Mouse (Mus musculus) telencephalon, adult 2 months (tissue): Measurements from ENCODE around the gene Capza1.
A peak's percentile ranks its signal among the peaks of the same experiment; 100 is the strongest.
"Not testable (repeated sequence)": the region's sequence is repeated elsewhere in the genome, so short reads cannot be mapped to it uniquely, and the experiment has no call there.

Source experiments
- DNase-seq: peaks from one replicate; pipeline ENCODE4 v3.0.0-alpha.2; 2011; ENCODE audit warnings: low read depth, low spot score

Gene Capza1

GRCm38 (mm10) chr3:104863786-104864650 is at the start of gene Capza1, which contains the start of gene St7l:
Gene Capza1 (minus strand): TSS chr3:104864505.
Gene St7l (plus strand): TSS chr3:104864005.
- peak; percentile 86 for DNase-seq

GRCm38 (mm10) chr3:104909195-104909594 is 44.9 kb upstream of the Capza1 start:
- no peak for DNase-seq

- DNase-seq: peak; percentile 79
Observed at GRCm38 (mm10) chr3:104906007-104906406, 41.7 kb upstream of the Capza1 start.

GRCm38 (mm10) chr3:104905389-104905788 is 41.1 kb upstream of the Capza1 start:
- DNase-seq: peak; percentile 70

DNA sequence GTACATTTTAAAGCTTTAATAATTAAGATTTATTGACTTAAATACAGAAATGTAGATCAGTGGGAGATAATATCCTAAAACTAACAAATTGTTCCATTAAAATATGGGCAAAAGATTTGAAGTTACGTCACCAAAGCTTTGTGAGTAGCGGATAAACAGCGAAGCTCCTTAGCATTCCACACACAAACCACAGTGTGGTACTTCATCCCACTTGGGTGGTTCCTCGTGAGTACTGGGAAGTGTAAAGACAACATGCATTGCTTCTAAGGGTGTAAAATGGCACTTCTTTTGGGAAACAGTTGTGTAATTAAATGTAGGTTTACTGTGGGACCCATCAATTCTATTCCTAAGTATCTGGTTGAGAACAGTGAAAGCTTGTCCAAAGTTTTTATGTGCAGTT is 36.8 kb upstream of the Capza1 start:
- no peak for DNase-seq

GRCm38 (mm10) chr3:104896141-104896540 is 31.8 kb upstream of the Capza1 start:
- no peak for DNase-seq

GRCm38 (mm10) chr3:104888585-104888984 is 24.3 kb upstream of the Capza1 start:
- DNase-seq: no peak

DNA sequence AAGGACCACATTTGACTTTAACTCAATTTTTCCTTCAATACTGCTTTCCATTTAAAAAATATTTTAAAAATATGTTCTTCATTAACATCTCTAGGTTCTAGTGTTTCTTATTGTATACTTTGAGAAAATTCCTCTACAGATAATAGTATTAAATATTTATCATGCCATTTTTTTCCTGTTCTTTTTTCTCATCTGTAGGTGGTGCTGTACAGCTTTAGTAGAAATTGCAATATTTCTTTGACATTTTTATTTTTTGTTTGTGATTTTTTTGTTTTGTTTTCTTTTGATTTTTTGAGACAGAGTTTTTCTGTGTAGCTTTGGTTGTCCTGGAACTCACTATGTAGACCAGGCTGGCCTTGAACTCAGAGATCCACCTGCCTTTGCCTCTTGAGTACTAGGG is 5.3 kb upstream of the Capza1 start:
- no peak for DNase-seq

- DNase-seq: not testable (repeated sequence)
Observed at GRCm38 (mm10) chr3:104866674-104867073, 2.4 kb upstream of the Capza1 start.

DNA sequence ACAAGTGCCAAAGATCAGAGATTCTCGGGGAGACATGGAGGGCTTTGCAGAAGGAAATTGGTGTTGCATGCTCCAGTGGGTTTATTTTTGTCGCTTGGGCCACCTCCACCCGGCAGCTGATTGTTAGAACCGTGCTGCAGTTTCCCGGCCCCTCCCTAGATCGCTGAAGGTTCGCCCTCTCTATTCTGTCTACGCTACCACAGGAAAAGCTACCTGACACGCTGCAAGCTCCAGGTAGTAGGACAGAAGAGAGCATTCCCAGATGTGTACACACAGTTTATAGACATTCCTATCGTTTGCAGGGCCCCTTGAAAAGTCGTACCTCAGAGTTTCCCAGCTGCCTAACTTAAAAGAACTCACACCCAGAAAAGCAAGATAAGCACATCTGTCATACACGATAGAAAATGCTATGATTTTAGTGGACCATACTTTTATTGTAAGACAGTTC is 1.1 kb upstream of the Capza1 start:
- no peak for DNase-seq

- DNase-seq: peak; percentile 90
Observed at GRCm38 (mm10) chr3:104864651-104865340, 491 bp upstream of the Capza1 start.

DNA sequence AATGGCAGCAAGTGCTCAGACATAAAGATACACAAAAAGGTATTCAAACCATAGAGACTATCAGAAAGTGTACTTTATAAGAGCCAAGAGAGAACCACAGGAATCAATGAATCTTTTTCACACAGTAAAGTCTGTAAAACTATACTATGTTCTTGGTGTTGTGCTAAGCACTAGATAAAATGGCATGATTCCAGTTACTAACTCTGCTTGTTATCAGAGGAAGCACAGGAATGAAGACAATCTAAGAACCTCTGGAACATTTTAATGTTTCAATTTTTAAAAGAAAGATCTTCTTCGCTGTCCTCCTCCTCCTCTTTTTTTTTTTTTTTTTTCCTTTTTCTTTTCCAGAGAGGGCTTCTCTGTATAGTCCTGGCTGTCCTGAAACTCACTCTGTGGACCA is 5.7 kb downstream of the Capza1 start:
- DNase-seq: no peak

- DNase-seq: no peak
Observed at GRCm38 (mm10) chr3:104856106-104856505, 8.2 kb downstream of the Capza1 start.

- peak; percentile 24 for DNase-seq
Observed at GRCm38 (mm10) chr3:104854866-104855265, 9.4 kb downstream of the Capza1 start.

DNA sequence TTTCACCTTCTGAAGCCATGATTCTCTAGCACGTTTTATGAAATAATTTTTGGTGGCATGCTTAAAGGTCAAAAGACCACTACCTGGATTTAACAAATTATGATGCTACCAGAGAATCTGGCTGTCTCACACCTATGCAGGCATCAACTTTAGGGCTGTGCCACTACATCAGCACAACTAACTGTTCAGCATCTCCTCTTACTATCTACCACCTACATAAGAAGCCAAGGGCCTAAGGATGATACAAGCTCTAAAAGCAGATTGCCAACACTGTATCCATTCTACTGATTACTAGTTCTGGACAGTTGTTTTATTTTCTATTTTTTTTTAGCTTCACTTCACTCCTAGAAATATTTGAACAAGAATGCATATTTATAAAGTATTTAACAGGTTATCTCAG is 9.8 kb downstream of the Capza1 start:
- no peak for DNase-seq

- no peak for DNase-seq
Observed at GRCm38 (mm10) chr3:104846601-104847000, 17.7 kb downstream of the Capza1 start.

- DNase-seq: no peak
Observed at GRCm38 (mm10) chr3:104841049-104841448, 23.3 kb downstream of the Capza1 start.

DNA sequence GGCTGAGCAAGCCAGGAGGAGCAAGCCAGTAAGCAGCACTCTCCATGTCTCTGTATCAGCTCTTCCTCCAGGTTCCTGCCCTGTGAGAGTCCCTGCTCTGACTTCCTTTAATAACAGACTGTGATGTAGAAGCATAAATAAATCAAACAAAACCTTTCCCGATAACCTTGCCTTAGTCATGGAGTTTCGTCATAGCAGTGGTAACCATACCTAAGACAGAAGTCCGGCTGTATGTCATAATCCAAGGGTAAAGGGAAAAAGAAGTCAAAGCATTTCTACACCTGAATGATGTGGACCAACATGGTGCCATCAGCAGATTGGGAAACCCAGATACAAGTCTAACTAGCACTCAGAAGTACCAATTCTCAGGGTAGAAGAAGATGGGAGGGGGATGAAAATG is 28.5 kb downstream of the Capza1 start:
- DNase-seq: no peak

- no peak for DNase-seq
Observed at GRCm38 (mm10) chr3:104822413-104822812, 41.9 kb downstream of the Capza1 start.

- no peak for DNase-seq
Observed at GRCm38 (mm10) chr3:104820426-104820825, 43.9 kb downstream of the Capza1 start.

- DNase-seq: no peak
Observed at GRCm38 (mm10) chr3:104818749-104819134, 45.6 kb downstream of the Capza1 start.

DNA sequence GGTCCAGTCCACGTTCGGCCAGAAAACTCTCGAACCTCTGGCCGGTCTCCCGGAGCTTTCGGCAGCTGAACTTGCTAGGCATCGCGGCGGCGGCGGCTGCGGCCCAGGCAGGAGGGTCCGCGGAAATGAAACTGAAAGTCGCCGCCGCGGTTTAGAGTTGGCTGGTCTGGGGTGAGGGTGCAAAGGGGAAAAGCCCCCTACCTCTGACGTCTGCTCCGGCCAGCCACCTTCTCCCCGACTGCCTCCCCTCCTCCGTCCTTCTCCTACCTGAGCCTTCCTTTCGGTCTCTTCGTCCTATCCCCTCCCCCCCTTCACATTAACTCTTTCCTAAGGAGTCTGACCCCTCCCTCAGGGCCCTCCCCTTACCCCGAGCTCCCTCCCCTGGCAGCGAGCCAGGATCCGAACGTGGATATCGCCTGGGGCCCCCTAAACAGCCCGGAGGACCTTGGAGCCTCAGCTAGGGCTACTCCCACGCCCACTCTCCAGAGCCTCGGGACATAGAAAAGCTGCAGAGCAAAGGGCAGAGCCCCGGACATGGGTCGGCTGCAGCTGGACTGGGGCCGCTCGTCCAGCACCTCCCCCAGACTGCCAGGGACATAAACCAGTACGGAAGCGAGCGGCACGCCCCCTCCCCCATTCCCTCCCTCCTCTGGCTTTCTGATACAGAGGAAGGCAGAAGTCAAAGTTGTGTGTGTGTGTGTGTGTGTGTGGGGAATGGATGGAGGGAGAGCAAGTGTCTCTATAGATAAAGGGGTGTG is 46.1 kb downstream of the Capza1 start, which contains the start of gene Mov10:
Gene Mov10, minus strand, starts transcription at position 573 of the 758 bp plus-strand sequence.
- DNase-seq: no peak
